Mouse (Mus musculus): ENCODE results near the gene Itih2.

GRCm38 (mm10) chr2:10076675-10077074, 54.5 kb downstream of the Itih2 start:
- TF ChIP-seq CTCF (IDR thresholded peaks at IDR 0.05; ENCODE audit: low read depth) (no peak), EP300 (IDR thresholded peaks at IDR 0.05; ENCODE audit: low read depth) (no peak)
